Mouse (Mus musculus) liver, postnatal 0 days (tissue): ENCODE measurements around the gene Fads1. TPM values are rescaled to one million over a fixed set of nuclear protein-coding genes. Genes with fewer than 3 reads are reported as not detected.

Experiments
- ATAC-seq: fragments of 200-750 bp; cut with Nextera tagmentation; 2 replicates; pipeline ENCODE4 v1.8.0; 2017; ENCODE audit warnings: mild to moderate bottlenecking, moderate library complexity
- DNase-seq: peaks from one replicate; pipeline ENCODE4 v3.0.0-alpha.2; 2016
- H3K27ac ChIP-seq: fragments of 300-500 bp; sonication (generic); 2 replicates; pipeline ENCODE4 v1.5.1; 2014; ENCODE audit warnings: antibody characterized with exemption, moderate library complexity, mild to moderate bottlenecking, low read depth
- H3K27me3 ChIP-seq: fragments of 300-500 bp; sonication (generic); 2 replicates; pipeline ENCODE4 v1.6.1; 2014; ENCODE audit warnings: low read length, control low read depth, mixed read lengths; ENCODE audit not compliant: insufficient read depth
- H3K36me3 ChIP-seq: fragments of 300-500 bp; sonication (generic); replicated peaks from 2 replicates; pipeline ENCODE4 v1.6.1; 2014; ENCODE audit warnings: mild to moderate bottlenecking, control low read depth, low read length, moderate library complexity, mixed read lengths; ENCODE audit not compliant: insufficient read depth
- H3K4me1 ChIP-seq: fragments of 300-500 bp; sonication (generic); 2 replicates; pipeline ENCODE4 v1.6.1; 2014; ENCODE audit warnings: antibody characterized with exemption, mild to moderate bottlenecking, control low read depth; ENCODE audit not compliant: insufficient read depth
- H3K4me2 ChIP-seq: fragments of 300-500 bp; sonication (generic); 2 replicates; pipeline ENCODE4 v1.6.1; 2014; ENCODE audit warnings: low read depth, mild to moderate bottlenecking, low read length, moderate library complexity, mixed read lengths
- H3K4me3 ChIP-seq: fragments of 300-500 bp; sonication (generic); 2 replicates; pipeline ENCODE4 v1.5.1; 2014; ENCODE audit warnings: low read depth, low read length
- H3K9ac ChIP-seq: fragments of 300-500 bp; sonication (generic); replicated peaks from 2 replicates; pipeline ENCODE4 v1.6.1; 2014; ENCODE audit warnings: mild to moderate bottlenecking, moderate library complexity
- H3K9me3 ChIP-seq: fragments of 300-500 bp; sonication (generic); 2 replicates; pipeline ENCODE4 v1.6.1; 2016; ENCODE audit warnings: mild to moderate bottlenecking, control low read depth, low read length, mixed read lengths
- CTCF ChIP-seq: sonication (generic); IDR thresholded peaks from 2 replicates; pipeline ENCODE4 v1.5.1; 2016; ENCODE audit warnings: antibody characterized with exemption, low read depth
- EP300 ChIP-seq: IDR thresholded peaks from 2 replicates; pipeline ENCODE4 v1.6.1; 2016; ENCODE audit warnings: antibody characterized with exemption, low read depth, mild to moderate bottlenecking
- WGBS: fragments of 180-500 bp; shearing (Covaris S2); extraction: QIAGEN DNeasy Blood & Tissue Kit; methylation state at CpG from one replicate; pipeline ENCODE4 v1.1.7; 2014; ENCODE audit not compliant: insufficient replicate concordance; 5-methylcytosine and 5-hydroxymethylcytosine counted together
- polyA plus RNA-seq: library from polyadenylated mRNA; unstranded; fragments of >200 nt; fragmentation: Nextera tagmentation; extraction: Ambion mirVana; gene quantifications from 2 replicates; pipeline ENCODE4 v1.2.1, GENCODE M21; 2015

Gene Fads1
- polyA plus RNA-seq, 1 experiment from 2014 or later = 97.1 TPM

DNA sequence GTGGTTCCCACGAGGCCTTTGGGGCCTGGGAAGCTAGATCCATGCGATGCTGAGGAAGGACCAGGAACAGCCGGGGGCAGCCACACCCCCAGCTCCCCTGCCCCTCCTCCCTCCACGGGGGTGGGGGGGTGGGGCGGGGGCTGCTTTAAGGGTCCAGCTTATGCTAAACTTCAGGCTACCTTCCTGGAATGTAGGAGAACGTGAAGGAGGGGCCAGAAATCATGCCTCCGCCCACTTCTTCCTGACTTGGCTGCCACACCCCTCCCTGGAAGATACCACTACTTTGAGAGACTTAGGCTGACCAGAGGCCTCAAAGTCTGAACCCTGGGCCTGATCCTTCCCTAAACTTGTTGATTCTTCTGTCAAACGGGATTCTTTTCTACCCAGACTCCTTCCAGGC lies 40.0 kb downstream of the Fads1 start:
- no peak overlapping the region for H3K9ac ChIP-seq
- no peak overlapping the region for H3K27ac ChIP-seq
- H3K4me2 ChIP-seq = no peak overlapping the region
- WGBS = 48% methylated on average over 8 of the region's 8 CpGs
- peaks cover 13% of the 10 kb centered on the region for H3K4me1 ChIP-seq
- no peaks in the 10 kb centered on the region for H3K9me3 ChIP-seq
- no peaks in the 10 kb centered on the region for H3K27me3 ChIP-seq
- TF ChIP-seq EP300 (no peak), CTCF (no peak)
- DNase-seq (no peak), ATAC-seq (no peak)
- no peak overlapping the region for H3K4me3 ChIP-seq
- peaks cover 3% of the 10 kb centered on the region; the same call in 1 of the 2 replicates for H3K36me3 ChIP-seq

DNA sequence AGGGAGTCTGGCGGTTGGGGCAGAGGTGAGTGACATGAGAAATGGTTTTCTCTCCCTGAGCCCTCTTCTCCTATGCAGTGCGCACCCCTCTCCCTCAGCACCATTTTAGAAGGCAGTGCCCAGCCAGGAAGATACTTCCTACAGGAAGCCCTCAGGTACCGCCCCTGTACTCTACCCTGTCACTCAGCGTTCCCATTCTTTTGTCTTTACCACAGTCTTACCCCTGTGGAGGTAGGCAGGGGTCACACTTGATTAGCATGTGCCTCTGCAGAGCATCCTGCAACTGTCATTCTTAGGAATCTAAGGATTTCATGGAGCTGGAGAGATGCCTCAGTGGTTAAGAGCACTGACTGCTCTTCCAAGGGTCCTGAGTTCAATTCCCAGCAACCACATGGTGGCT lies 40.9 kb downstream of the Fads1 start:
- Histone ChIP-seq H3K27me3 (no peaks in the 10 kb centered on the region), H3K4me3 (no peak overlapping the region), H3K9me3 (no peaks in the 10 kb centered on the region), H3K36me3 (peaks cover 2% of the 10 kb centered on the region; the same call in 1 of the 2 replicates), H3K4me1 (peaks cover 13% of the 10 kb centered on the region), H3K27ac (no peak overlapping the region), H3K9ac (no peak overlapping the region), H3K4me2 (no peak overlapping the region)
- TF ChIP-seq CTCF (no peak), EP300 (no peak)
- no peak for DNase-seq
- no peak for ATAC-seq
- 55% methylated on average over 4 of the region's 4 CpGs for WGBS

GRCm38 (mm10) chr19:10224637-10225453 lies 42.2 kb downstream of the Fads1 start:
- Histone ChIP-seq H3K9me3 (no peaks in the 10 kb centered on the region), H3K4me1 (peaks cover 13% of the 10 kb centered on the region), H3K4me2 (0 out of 2 replicates have a peak overlapping the region, but pooled peaks have one; percentile 13), H3K4me3 (no peak overlapping the region), H3K9ac (no peak overlapping the region), H3K27me3 (no peaks in the 10 kb centered on the region), H3K36me3 (no peaks in the 10 kb centered on the region), H3K27ac (no peak overlapping the region)
- ATAC-seq (peak; percentile 18; the same call in 1 of the 2 replicates), DNase-seq (no peak)
- 47% methylated on average over 26 of the region's 26 CpGs for WGBS
- no peak for TF ChIP-seq CTCF
- no peak for TF ChIP-seq EP300

DNA sequence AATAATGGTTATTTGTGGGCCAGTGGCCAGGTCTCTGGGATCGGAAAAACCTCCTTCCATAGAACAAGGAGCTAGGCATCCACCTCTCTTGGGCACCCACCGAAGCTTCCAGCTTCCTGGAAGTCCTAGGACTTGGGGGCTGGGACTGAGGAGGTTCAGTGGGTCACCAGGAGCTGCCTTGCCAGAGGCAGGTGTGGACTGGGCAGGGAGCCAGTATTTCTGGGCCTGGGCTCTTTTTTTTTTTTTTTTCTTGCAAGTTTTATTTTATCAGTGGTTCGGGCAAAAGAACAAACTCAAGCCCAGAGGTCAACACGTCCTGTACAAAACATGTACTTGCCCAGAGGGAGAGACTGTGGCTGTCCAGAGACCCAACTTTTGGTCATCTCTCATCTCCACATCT lies 43.1 kb downstream of the Fads1 start:
- TF ChIP-seq CTCF (no peak), EP300 (no peak)
- Histone ChIP-seq H3K4me2 (0 out of 2 replicates have a peak overlapping the region, but pooled peaks have one; percentile 13), H3K4me3 (no peak overlapping the region), H3K36me3 (no peaks in the 10 kb centered on the region), H3K4me1 (peaks cover 13% of the 10 kb centered on the region), H3K9ac (no peak overlapping the region), H3K9me3 (no peaks in the 10 kb centered on the region), H3K27ac (0 out of 2 replicates have a peak overlapping the region, but pooled peaks have one; percentile 8), H3K27me3 (no peaks in the 10 kb centered on the region)
- peak; percentile 35; the same call in 1 of the 2 replicates for ATAC-seq
- 42% methylated on average over 4 of the region's 4 CpGs for WGBS
- peak; percentile 55 for DNase-seq

- no peak for DNase-seq
- Histone ChIP-seq H3K9ac (no peak overlapping the region), H3K4me1 (peaks cover 12% of the 10 kb centered on the region), H3K9me3 (no peaks in the 10 kb centered on the region), H3K27me3 (no peaks in the 10 kb centered on the region), H3K4me3 (no peak overlapping the region), H3K4me2 (no peak overlapping the region), H3K36me3 (no peaks in the 10 kb centered on the region), H3K27ac (no peak overlapping the region)
- 58% methylated on average over 7 of the region's 7 CpGs for WGBS
- TF ChIP-seq CTCF (no peak), EP300 (no peak)
- no peak for ATAC-seq
These were observed 48.3 kb downstream of the Fads1 start for GRCm38 (mm10) chr19:10231016-10231415.

DNA sequence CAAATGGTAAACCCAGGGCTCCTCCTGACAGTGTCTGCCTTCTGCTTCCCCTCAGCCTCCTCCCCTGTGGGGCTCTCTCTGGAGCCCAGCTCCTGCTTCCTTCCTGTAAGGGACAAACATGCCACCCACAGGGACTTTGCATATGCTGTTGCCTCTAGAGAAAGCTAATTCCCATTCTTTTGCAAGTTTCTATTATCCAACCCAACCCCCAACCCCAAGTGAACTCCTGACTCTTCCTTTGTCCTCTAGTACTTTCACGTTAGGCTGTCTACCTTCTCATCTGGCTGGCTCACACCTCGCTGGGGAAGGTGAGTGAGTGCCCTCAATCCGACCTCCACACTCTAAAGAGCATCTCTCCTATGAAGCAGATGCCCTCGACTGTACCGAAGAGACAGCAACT lies 49.2 kb downstream of the Fads1 start:
- no peaks in the 10 kb centered on the region for H3K9me3 ChIP-seq
- no peak for TF ChIP-seq CTCF
- no peak for TF ChIP-seq EP300
- H3K9ac ChIP-seq = no peak overlapping the region
- no peak overlapping the region for H3K4me2 ChIP-seq
- no peaks in the 10 kb centered on the region for H3K27me3 ChIP-seq
- H3K27ac ChIP-seq = no peak overlapping the region
- ATAC-seq (no peak), DNase-seq (no peak)
- H3K4me3 ChIP-seq = no peak overlapping the region
- H3K4me1 ChIP-seq = peaks cover 10% of the 10 kb centered on the region
- no peaks in the 10 kb centered on the region for H3K36me3 ChIP-seq
- WGBS = 38% methylated on average over 5 of the region's 5 CpGs
